In genomic region chr7:127393944-127394333, GRCm38 (mm10) we compare ENCODE assay signal across 7 mouse cellular contexts. TPM values are rescaled to one million over a fixed set of nuclear protein-coding genes. Genes with fewer than 3 reads are reported as not detected.
DNase-seq lines count a peak whose midpoint lies in the region; ATAC-seq and TF ChIP-seq lines count a peak whose summit lies in the region.

No protein-coding gene starts in this region.

- peaks cover 3% of the 10 kb centered on the region; the same call in 1 of the 2 replicates for H3K4me1 ChIP-seq in neural tube, embryonic 11.5 days (ENCODE audit: control insufficient read depth, insufficient read depth, low read length)
- H3K4me1 ChIP-seq in forebrain, embryonic 14.5 days (ENCODE audit: control insufficient read depth, insufficient read depth, low read length): peaks cover 10% of the 10 kb centered on the region; the same call in 1 of the 2 replicates
- peaks cover 29% of the 10 kb centered on the region for H3K4me1 ChIP-seq in liver, embryonic 12.5 days
- 0 out of 2 replicates have a peak, but pooled peaks cover 2% of the 10 kb centered on the region for H3K4me1 ChIP-seq in stomach, postnatal 0 days (replicated peaks; ENCODE audit: control insufficient read depth, insufficient read depth)

- H3K9ac ChIP-seq in neural tube, embryonic 11.5 days (ENCODE audit: low read length): peak overlapping the region; percentile 30; the same call in 1 of the 2 replicates
- H3K9ac ChIP-seq in forebrain, embryonic 14.5 days (ENCODE audit: low read length): peak overlapping the region; percentile 61
- peak overlapping the region; percentile 80 for H3K9ac ChIP-seq in liver, embryonic 12.5 days
- H3K9ac ChIP-seq in stomach, postnatal 0 days (ENCODE audit: low read length): peak overlapping the region; percentile 51

- H3K27me3 ChIP-seq in neural tube, embryonic 11.5 days (ENCODE audit: control insufficient read depth, insufficient read depth, low read length): no peaks in the 10 kb centered on the region
- H3K27me3 ChIP-seq in forebrain, embryonic 14.5 days (replicated peaks; ENCODE audit: control insufficient read depth, insufficient read depth, low read length): no peaks in the 10 kb centered on the region
- peaks cover 18% of the 10 kb centered on the region for H3K27me3 ChIP-seq in liver, embryonic 12.5 days (replicated peaks)
- no peaks in the 10 kb centered on the region for H3K27me3 ChIP-seq in stomach, postnatal 0 days (ENCODE audit: control insufficient read depth, insufficient read depth, low read length)

- 25% methylated on average over 7 of the region's 7 CpGs for WGBS in neural tube, embryonic 11.5 days
- WGBS in forebrain, embryonic 14.5 days: 24% methylated on average over 7 of the region's 7 CpGs
- WGBS in liver, embryonic 12.5 days (ENCODE audit: insufficient replicate concordance): 18% methylated on average over 7 of the region's 7 CpGs
- WGBS in stomach, postnatal 0 days: 7% methylated on average over 7 of the region's 7 CpGs

- no peak for TF ChIP-seq CTCF in stomach, postnatal 0 days (IDR thresholded peaks at IDR 0.05; ENCODE audit: low read depth)

- H3K4me2 ChIP-seq in neural tube, embryonic 11.5 days (ENCODE audit: low read depth): peak overlapping the region; percentile 39
- peak overlapping the region; percentile 79 for H3K4me2 ChIP-seq in forebrain, embryonic 14.5 days (ENCODE audit: low read length)
- H3K4me2 ChIP-seq in liver, embryonic 12.5 days: peak overlapping the region; percentile 90
- peak overlapping the region; percentile 75 for H3K4me2 ChIP-seq in stomach, postnatal 0 days (replicated peaks; ENCODE audit: low read depth)

- no peak for TF ChIP-seq EP300 in stomach, postnatal 0 days (optimal IDR thresholded peaks at IDR 0.05)

- no peaks in the 10 kb centered on the region for H3K9me3 ChIP-seq in neural tube, embryonic 11.5 days (ENCODE audit: control insufficient read depth, low read length)
- no peaks in the 10 kb centered on the region for H3K9me3 ChIP-seq in forebrain, embryonic 14.5 days (replicated peaks; ENCODE audit: control insufficient read depth, low read length)
- no peaks in the 10 kb centered on the region for H3K9me3 ChIP-seq in liver, embryonic 12.5 days (replicated peaks)
- no peaks in the 10 kb centered on the region for H3K9me3 ChIP-seq in stomach, postnatal 0 days (ENCODE audit: control insufficient read depth, low read length)

- H3K36me3 ChIP-seq in neural tube, embryonic 11.5 days (ENCODE audit: control insufficient read depth, insufficient read depth, low read length): 0 out of 2 replicates have a peak, but pooled peaks cover 2% of the 10 kb centered on the region
- peaks cover 7% of the 10 kb centered on the region for H3K36me3 ChIP-seq in forebrain, embryonic 14.5 days (ENCODE audit: control insufficient read depth, insufficient read depth, low read length)
- H3K36me3 ChIP-seq in liver, embryonic 12.5 days: peaks cover 12% of the 10 kb centered on the region
- H3K36me3 ChIP-seq in stomach, postnatal 0 days (ENCODE audit: control insufficient read depth, insufficient read depth, low read length): peaks cover 2% of the 10 kb centered on the region; the same call in 1 of the 2 replicates

- peak overlapping the region; percentile 61 for H3K4me3 ChIP-seq in neural tube, embryonic 11.5 days (ENCODE audit: low read depth, low read length)
- H3K4me3 ChIP-seq in forebrain, embryonic 14.5 days (ENCODE audit: low read depth, low read length): peak overlapping the region; percentile 63
- H3K4me3 ChIP-seq in liver, embryonic 12.5 days: peak overlapping the region; percentile 74
- peak overlapping the region; percentile 76 for H3K4me3 ChIP-seq in stomach, postnatal 0 days (ENCODE audit: low read depth, low read length)

- peak; percentile 39; the same call in 1 of the 2 replicates for ATAC-seq in neural tube, embryonic 11.5 days (ENCODE audit: insufficient read depth, low FRiP score, low TSS enrichment)
- no peak for ATAC-seq in forebrain, embryonic 14.5 days
- ATAC-seq in liver, embryonic 12.5 days: no peak; the same call in 1 of the 2 replicates
- ATAC-seq in stomach, postnatal 0 days (ENCODE audit: low FRiP score, low TSS enrichment): no peak

- no peak overlapping the region for H3K27ac ChIP-seq in neural tube, embryonic 11.5 days (ENCODE audit: low read depth, low read length)
- peak overlapping the region; percentile 79 for H3K27ac ChIP-seq in forebrain, embryonic 14.5 days (ENCODE audit: low read depth, low read length)
- 0 out of 2 replicates have a peak overlapping the region, but pooled peaks have one; percentile 16 for H3K27ac ChIP-seq in liver, embryonic 12.5 days
- H3K27ac ChIP-seq in stomach, postnatal 0 days (replicated peaks): peak overlapping the region; percentile 53; the same call in 1 of the 2 replicates

- no peak for DNase-seq in neural tube, embryonic 11.5 days (ENCODE audit: low spot score)
- DNase-seq in neural tube, embryonic 10.5 days (ENCODE audit: extremely low spot score, low spot score): no peak
- DNase-seq in forebrain, embryonic 14.5 days (ENCODE audit: low spot score): no peak
- DNase-seq in stomach, postnatal 0 days (ENCODE audit: low spot score): no peak
- DNase-seq in right cerebral cortex, adult 2 months (ENCODE audit: low spot score in 2 of 2): no peak
- DNase-seq in ovary, postnatal 10 days (ENCODE audit: low spot score): no peak

RNA-seq across cellular contexts. Expression of gene E430018J23Rik, which starts 0.5 kb away (rescaled TPM):
- 7.1 and 8.1 TPM in 2 replicates for polyA plus RNA-seq in neural tube, embryonic 11.5 days (2014; fragmentation: Nextera tagmentation; extraction: Ambion mirVana)
- 7.4 and 7.5 TPM in 2 replicates for polyA plus RNA-seq in forebrain, embryonic 14.5 days (2014; fragmentation: Nextera tagmentation; extraction: Ambion mirVana)
- polyA plus RNA-seq in liver, embryonic 12.5 days (2016; fragmentation: Nextera tagmentation; extraction: Ambion mirVana): 1.7 and 1.8 TPM in 2 replicates
- 3.3 and 3.9 TPM in 2 replicates for polyA plus RNA-seq in stomach, postnatal 0 days (2015; fragmentation: Nextera tagmentation; extraction: Ambion mirVana)

RNA-seq across cellular contexts. Expression of gene 9130019O22Rik, which starts 7.0 kb away (rescaled TPM):
- polyA plus RNA-seq in neural tube, embryonic 11.5 days (2014; fragmentation: Nextera tagmentation; extraction: Ambion mirVana): 6.5 and 8.9 TPM in 2 replicates
- polyA plus RNA-seq in forebrain, embryonic 14.5 days (2014; fragmentation: Nextera tagmentation; extraction: Ambion mirVana): 5.5 and 6.6 TPM in 2 replicates
- polyA plus RNA-seq in liver, embryonic 12.5 days (2016; fragmentation: Nextera tagmentation; extraction: Ambion mirVana): 2.1 and 2.4 TPM in 2 replicates
- 3.0 and 3.1 TPM in 2 replicates for polyA plus RNA-seq in stomach, postnatal 0 days (2015; fragmentation: Nextera tagmentation; extraction: Ambion mirVana)

RNA-seq across cellular contexts. Expression of gene Zfp764, which starts 12.7 kb away (rescaled TPM):
- 7.5 and 7.6 TPM in 2 replicates for polyA plus RNA-seq in neural tube, embryonic 11.5 days (2014; fragmentation: Nextera tagmentation; extraction: Ambion mirVana)
- polyA plus RNA-seq in forebrain, embryonic 14.5 days (2014; fragmentation: Nextera tagmentation; extraction: Ambion mirVana): 4.4 and 4.5 TPM in 2 replicates
- polyA plus RNA-seq in liver, embryonic 12.5 days (2016; fragmentation: Nextera tagmentation; extraction: Ambion mirVana): 2.4 and 2.5 TPM in 2 replicates
- polyA plus RNA-seq in stomach, postnatal 0 days (2015; fragmentation: Nextera tagmentation; extraction: Ambion mirVana): 4.0 and 4.3 TPM in 2 replicates

RNA-seq across cellular contexts. Expression of gene Zfp747, which starts 18.1 kb away (rescaled TPM):
- polyA plus RNA-seq in neural tube, embryonic 11.5 days (2014; fragmentation: Nextera tagmentation; extraction: Ambion mirVana): 9.4 and 9.8 TPM in 2 replicates
- polyA plus RNA-seq in forebrain, embryonic 14.5 days (2014; fragmentation: Nextera tagmentation; extraction: Ambion mirVana): 4.0 and 7.0 TPM in 2 replicates
- 3.9 and 4.1 TPM in 2 replicates for polyA plus RNA-seq in liver, embryonic 12.5 days (2016; fragmentation: Nextera tagmentation; extraction: Ambion mirVana)
- 4.9 and 5.4 TPM in 2 replicates for polyA plus RNA-seq in stomach, postnatal 0 days (2015; fragmentation: Nextera tagmentation; extraction: Ambion mirVana)

RNA-seq across cellular contexts. Expression of gene Zfp688, which starts 27.9 kb away (rescaled TPM):
- polyA plus RNA-seq in neural tube, embryonic 11.5 days (2014; fragmentation: Nextera tagmentation; extraction: Ambion mirVana): 31.6 and 33.9 TPM in 2 replicates
- 32.9 and 36.1 TPM in 2 replicates for polyA plus RNA-seq in forebrain, embryonic 14.5 days (2014; fragmentation: Nextera tagmentation; extraction: Ambion mirVana)
- polyA plus RNA-seq in liver, embryonic 12.5 days (2016; fragmentation: Nextera tagmentation; extraction: Ambion mirVana): 11.0 and 11.6 TPM in 2 replicates
- polyA plus RNA-seq in stomach, postnatal 0 days (2015; fragmentation: Nextera tagmentation; extraction: Ambion mirVana): 15.6 and 17.8 TPM in 2 replicates

Comparison
In these comparisons a context has a peak if more than half of its experiments do, and no peak if none do; other contexts are left out.
1. H3K4me2 ChIP-seq: peak in every context shown above with its lines; median percentile 90 in liver, embryonic 12.5 days; 79 in forebrain, embryonic 14.5 days; 75 in stomach, postnatal 0 days; 39 in neural tube, embryonic 11.5 days.
2. H3K9ac ChIP-seq: peak in every context shown above with its lines; median percentile 80 in liver, embryonic 12.5 days; 61 in forebrain, embryonic 14.5 days; 51 in stomach, postnatal 0 days; 30 in neural tube, embryonic 11.5 days.